Mouse (Mus musculus): ENCODE results near the gene Gng12. TPM values are rescaled to one million over a fixed set of nuclear protein-coding genes. Genes with fewer than 3 reads are reported as not detected.

The Gng12 gene
- polyA plus RNA-seq (2011; ENCODE audit: insufficient read depth, insufficient read length, low read depth, missing spikeins): 53.0 and 54.0 TPM in 2 replicates

- H3K4me1 ChIP-seq (ENCODE audit: control insufficient read depth, insufficient read depth, low read length): no peaks in the 10 kb centered on the region
- H3K27ac ChIP-seq (ENCODE audit: insufficient read depth, low read length): no peak within 1 kb of the TSS
- no peaks in the 10 kb centered on the region; the same call in 1 of the 2 replicates for H3K27me3 ChIP-seq (ENCODE audit: control insufficient read depth, insufficient read depth, low read length, poor library complexity, severe bottlenecking)
Measured at GRCm38 (mm10) chr6:66896119-66896920, at the start of gene Gng12. Gene Gng12, plus strand, starts transcription at chr6:66896397.

GRCm38 (mm10) chr6:66848936-66849335, 47.3 kb upstream of the Gng12 start:
- H3K4me3 ChIP-seq (ENCODE audit: low read depth, low read length): no peak overlapping the region
- H3K4me1 ChIP-seq (ENCODE audit: control insufficient read depth, insufficient read depth, low read length): no peaks in the 10 kb centered on the region
- H3K9me3 ChIP-seq (replicated peaks; ENCODE audit: control insufficient read depth, insufficient read depth, low read length, poor library complexity, severe bottlenecking): no peaks in the 10 kb centered on the region
- H3K9ac ChIP-seq (ENCODE audit: low read depth, poor library complexity, severe bottlenecking): no peak overlapping the region
- TF ChIP-seq EP300 (IDR thresholded peaks at IDR 0.05; ENCODE audit: insufficient read depth, low read depth, low read length): no peak
- TF ChIP-seq POLR2A (IDR thresholded peaks at IDR 0.05; ENCODE audit: insufficient read depth, low read length): no peak
- TF ChIP-seq CTCF (IDR thresholded peaks at IDR 0.05; ENCODE audit: low read depth, low read length): no peak
- H3K27ac ChIP-seq (ENCODE audit: insufficient read depth, low read length): no peak overlapping the region
- no peaks in the 10 kb centered on the region for H3K36me3 ChIP-seq (ENCODE audit: control insufficient read depth, insufficient read depth, low read length, poor library complexity, severe bottlenecking)
- no peaks in the 10 kb centered on the region for H3K27me3 ChIP-seq (ENCODE audit: control insufficient read depth, insufficient read depth, low read length, poor library complexity, severe bottlenecking)

More at GRCm38 (mm10) chr6:66896119-66896920, at the start of gene Gng12:
- TF ChIP-seq EP300 (IDR thresholded peaks at IDR 0.05; ENCODE audit: insufficient read depth, low read depth, low read length) (no peak), CTCF (IDR thresholded peaks at IDR 0.05; ENCODE audit: low read depth, low read length) (no peak), POLR2A (IDR thresholded peaks at IDR 0.05; ENCODE audit: insufficient read depth, low read length) (no peak)
- Histone ChIP-seq H3K9me3 (replicated peaks; ENCODE audit: control insufficient read depth, insufficient read depth, low read length, poor library complexity, severe bottlenecking) (no peaks in the 10 kb centered on the region), H3K4me3 (ENCODE audit: low read depth, low read length) (peak within 1 kb of the TSS; percentile 84), H3K36me3 (ENCODE audit: control insufficient read depth, insufficient read depth, low read length, poor library complexity, severe bottlenecking) (no peaks in the 10 kb centered on the region), H3K9ac (ENCODE audit: low read depth, poor library complexity, severe bottlenecking) (peak within 1 kb of the TSS; percentile 93)

GRCm38 (mm10) chr6:66856236-66856635, 40.0 kb upstream of the Gng12 start:
- Histone ChIP-seq H3K27me3 (ENCODE audit: control insufficient read depth, insufficient read depth, low read length, poor library complexity, severe bottlenecking) (no peaks in the 10 kb centered on the region), H3K27ac (ENCODE audit: insufficient read depth, low read length) (no peak overlapping the region), H3K4me1 (ENCODE audit: control insufficient read depth, insufficient read depth, low read length) (no peaks in the 10 kb centered on the region), H3K9ac (ENCODE audit: low read depth, poor library complexity, severe bottlenecking) (no peak overlapping the region), H3K4me3 (ENCODE audit: low read depth, low read length) (no peak overlapping the region), H3K9me3 (replicated peaks; ENCODE audit: control insufficient read depth, insufficient read depth, low read length, poor library complexity, severe bottlenecking) (no peaks in the 10 kb centered on the region), H3K36me3 (ENCODE audit: control insufficient read depth, insufficient read depth, low read length, poor library complexity, severe bottlenecking) (no peaks in the 10 kb centered on the region)
- TF ChIP-seq POLR2A (IDR thresholded peaks at IDR 0.05; ENCODE audit: insufficient read depth, low read length) (no peak), EP300 (IDR thresholded peaks at IDR 0.05; ENCODE audit: insufficient read depth, low read depth, low read length) (no peak), CTCF (IDR thresholded peaks at IDR 0.05; ENCODE audit: low read depth, low read length) (no peak)

GRCm38 (mm10) chr6:66858356-66858755, 37.8 kb upstream of the Gng12 start:
- Histone ChIP-seq H3K9ac (ENCODE audit: low read depth, poor library complexity, severe bottlenecking) (no peak overlapping the region), H3K27me3 (ENCODE audit: control insufficient read depth, insufficient read depth, low read length, poor library complexity, severe bottlenecking) (no peaks in the 10 kb centered on the region), H3K27ac (ENCODE audit: insufficient read depth, low read length) (no peak overlapping the region), H3K4me1 (ENCODE audit: control insufficient read depth, insufficient read depth, low read length) (no peaks in the 10 kb centered on the region), H3K36me3 (ENCODE audit: control insufficient read depth, insufficient read depth, low read length, poor library complexity, severe bottlenecking) (no peaks in the 10 kb centered on the region), H3K4me3 (ENCODE audit: low read depth, low read length) (no peak overlapping the region), H3K9me3 (replicated peaks; ENCODE audit: control insufficient read depth, insufficient read depth, low read length, poor library complexity, severe bottlenecking) (no peaks in the 10 kb centered on the region)
- TF ChIP-seq POLR2A (IDR thresholded peaks at IDR 0.05; ENCODE audit: insufficient read depth, low read length): no peak
- TF ChIP-seq CTCF (IDR thresholded peaks at IDR 0.05; ENCODE audit: low read depth, low read length): no peak
- no peak for TF ChIP-seq EP300 (IDR thresholded peaks at IDR 0.05; ENCODE audit: insufficient read depth, low read depth, low read length)

GRCm38 (mm10) chr6:66859391-66859790, 36.8 kb upstream of the Gng12 start:
- Histone ChIP-seq H3K9ac (ENCODE audit: low read depth, poor library complexity, severe bottlenecking) (no peak overlapping the region), H3K36me3 (ENCODE audit: control insufficient read depth, insufficient read depth, low read length, poor library complexity, severe bottlenecking) (no peaks in the 10 kb centered on the region), H3K4me1 (ENCODE audit: control insufficient read depth, insufficient read depth, low read length) (no peaks in the 10 kb centered on the region), H3K27me3 (ENCODE audit: control insufficient read depth, insufficient read depth, low read length, poor library complexity, severe bottlenecking) (no peaks in the 10 kb centered on the region), H3K27ac (ENCODE audit: insufficient read depth, low read length) (no peak overlapping the region), H3K4me3 (ENCODE audit: low read depth, low read length) (no peak overlapping the region), H3K9me3 (replicated peaks; ENCODE audit: control insufficient read depth, insufficient read depth, low read length, poor library complexity, severe bottlenecking) (no peaks in the 10 kb centered on the region)
- no peak for TF ChIP-seq CTCF (IDR thresholded peaks at IDR 0.05; ENCODE audit: low read depth, low read length)
- no peak for TF ChIP-seq POLR2A (IDR thresholded peaks at IDR 0.05; ENCODE audit: insufficient read depth, low read length)
- TF ChIP-seq EP300 (IDR thresholded peaks at IDR 0.05; ENCODE audit: insufficient read depth, low read depth, low read length): no peak

- Histone ChIP-seq H3K27me3 (ENCODE audit: control insufficient read depth, insufficient read depth, low read length, poor library complexity, severe bottlenecking) (no peaks in the 10 kb centered on the region), H3K4me3 (ENCODE audit: low read depth, low read length) (no peak overlapping the region), H3K9ac (ENCODE audit: low read depth, poor library complexity, severe bottlenecking) (no peak overlapping the region), H3K4me1 (ENCODE audit: control insufficient read depth, insufficient read depth, low read length) (no peaks in the 10 kb centered on the region), H3K9me3 (replicated peaks; ENCODE audit: control insufficient read depth, insufficient read depth, low read length, poor library complexity, severe bottlenecking) (no peaks in the 10 kb centered on the region), H3K36me3 (ENCODE audit: control insufficient read depth, insufficient read depth, low read length, poor library complexity, severe bottlenecking) (no peaks in the 10 kb centered on the region), H3K27ac (ENCODE audit: insufficient read depth, low read length) (no peak overlapping the region)
- TF ChIP-seq POLR2A (IDR thresholded peaks at IDR 0.05; ENCODE audit: insufficient read depth, low read length): no peak
- no peak for TF ChIP-seq EP300 (IDR thresholded peaks at IDR 0.05; ENCODE audit: insufficient read depth, low read depth, low read length)
- TF ChIP-seq CTCF (IDR thresholded peaks at IDR 0.05; ENCODE audit: low read depth, low read length): no peak
Measured at GRCm38 (mm10) chr6:66864463-66864862, 31.7 kb upstream of the Gng12 start.
